Mouse (Mus musculus) heart, postnatal 0 days (tissue): ENCODE measurements around the gene St8sia4.

Experiments used
- CTCF ChIP-seq: IDR thresholded peaks from 2 replicates; pipeline ENCODE4 v1.5.1; 2016; ENCODE audit warnings: antibody characterized with exemption, control low read depth, low read depth
- EP300 ChIP-seq: IDR thresholded peaks from 2 replicates; pipeline ENCODE4 v1.6.1; 2016; ENCODE audit warnings: antibody characterized with exemption, low read depth

DNA sequence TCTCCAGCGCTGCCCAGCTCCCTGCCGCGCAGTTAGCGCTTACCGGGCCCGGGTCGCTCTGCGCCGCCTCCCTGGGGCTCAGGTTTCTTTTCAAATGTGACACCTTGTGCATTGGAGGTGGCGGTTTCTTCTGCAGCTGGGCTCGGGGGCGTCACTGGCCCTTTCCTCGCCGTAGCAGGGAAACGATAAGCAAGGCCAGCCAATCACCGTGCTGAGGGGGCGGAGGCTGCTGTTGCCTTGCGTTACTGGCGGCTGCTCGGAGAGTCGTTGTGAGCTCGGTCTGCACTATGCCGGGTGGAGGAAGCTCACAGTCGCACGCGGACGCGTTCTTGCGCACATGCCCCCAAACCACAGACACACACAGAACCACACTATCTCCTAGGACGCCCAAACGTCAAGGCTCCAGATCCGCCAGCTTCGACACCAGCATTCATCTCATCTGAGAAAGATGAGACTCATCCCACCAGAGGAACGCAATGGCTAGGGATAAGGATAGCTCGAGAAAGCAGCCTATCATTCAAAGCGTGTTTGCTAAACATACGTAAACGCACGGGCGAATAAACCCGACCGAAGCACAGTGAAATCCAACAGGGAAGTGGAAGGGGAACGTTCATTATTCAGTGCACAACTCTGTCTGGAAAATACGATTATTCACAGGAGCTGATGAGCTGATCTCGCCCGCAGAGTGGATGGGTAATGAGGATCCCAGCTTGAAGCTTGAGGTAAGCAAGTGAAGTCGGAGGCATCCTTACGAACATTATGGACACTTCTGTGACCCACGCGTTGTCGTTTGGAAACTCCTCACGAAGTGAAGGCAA is at the start of gene St8sia4:
- TF ChIP-seq EP300 = no peak
- TF ChIP-seq CTCF = no peak
